Mouse (Mus musculus) lung, adult 18-20 months (tissue): ENCODE measurements around the gene Mettl7a1.
A peak's percentile ranks its signal among the peaks of the same experiment; 100 is the strongest.
"Not testable (repeated sequence)": the region's sequence is repeated elsewhere in the genome, so short reads cannot be mapped to it uniquely, and the experiment has no call there.

Experiments
- DNase-seq, 2 experiments: peaks; one replicate each; pipeline ENCODE4 v3.0.0; 2022; ENCODE audit warnings: mixed read lengths in 2 of 2

Mettl7a1 gene

GRCm38 (mm10) chr15:100346761-100347160 lies 42.8 kb downstream of the Mettl7a1 start:
- no peak for DNase-seq

GRCm38 (mm10) chr15:100349496-100349895 lies 45.6 kb downstream of the Mettl7a1 start:
- DNase-seq: no peak

GRCm38 (mm10) chr15:100351501-100352060 lies 47.6 kb downstream of the Mettl7a1 start:
- DNase-seq: no peak

GRCm38 (mm10) chr15:100352711-100353250 lies 48.8 kb downstream of the Mettl7a1 start, which contains the start of the genes Methig1 and Mettl7a2:
Gene Methig1 (plus strand): TSS chr15:100353149.
Gene Mettl7a2 (plus strand): TSS chr15:100353200.
- no peak for DNase-seq

- not testable (repeated sequence) for DNase-seq
Observed at GRCm38 (mm10) chr15:100353399-100353798, 49.5 kb downstream of the Mettl7a1 start.

- no peak for DNase-seq
Observed at GRCm38 (mm10) chr15:100355876-100356275, 51.9 kb downstream of the Mettl7a1 start.

- DNase-seq: no peak
Observed at GRCm38 (mm10) chr15:100364242-100364641, 60.3 kb downstream of the Mettl7a1 start, which contains the start of gene Higd1c. Gene Higd1c (plus strand): TSS chr15:100364542.

- not testable (repeated sequence) for DNase-seq
Observed at GRCm38 (mm10) chr15:100365967-100366366, 62.0 kb downstream of the Mettl7a1 start.

- DNase-seq: no peak
Observed at GRCm38 (mm10) chr15:100367119-100367518, 63.2 kb downstream of the Mettl7a1 start.

GRCm38 (mm10) chr15:100375066-100375465 lies 71.1 kb downstream of the Mettl7a1 start:
- peak; percentile 60 to 73 for DNase-seq

- DNase-seq: not testable (repeated sequence)
Observed at GRCm38 (mm10) chr15:100377847-100378505, 74.0 kb downstream of the Mettl7a1 start.
